Comparison of ENCODE assay signal across 21 mouse cellular contexts in the genomic region with DNA sequence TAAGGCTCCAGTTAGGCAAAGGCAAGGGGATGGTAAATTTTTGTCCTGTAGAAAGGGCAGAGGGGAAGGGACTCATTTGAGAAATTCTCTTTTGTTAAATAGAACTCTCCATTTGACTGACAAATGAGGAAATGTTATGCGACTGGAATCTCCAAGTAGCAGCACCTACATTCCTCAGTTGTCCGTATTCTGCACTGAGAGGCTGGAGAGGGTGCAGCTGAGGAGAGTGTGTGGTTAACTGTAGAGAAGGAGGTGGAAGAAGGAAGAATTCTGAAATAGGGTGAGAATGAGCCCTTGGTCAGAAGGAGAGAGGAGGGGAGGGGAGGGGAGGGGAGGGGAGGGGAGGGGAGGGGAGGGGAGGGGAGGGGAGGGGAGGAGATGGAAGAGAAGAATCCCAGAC.
"Had no signal": no experiment of that assay in that cellular context is flagged by ENCODE, and none has a peak within 500 bp of the region (broad histone marks: within the 10 kb centered on the region; RNA-seq: fewer than 3 reads in every experiment).

No protein-coding gene starts in this region.

- H3K4me2 ChIP-seq: liver, embryonic 13.5 days; liver, embryonic 15.5 days; lung, embryonic 14.5 days; midbrain, embryonic 12.5 days; neural tube, embryonic 13.5 days; neural tube, embryonic 15.5 days; stomach, embryonic 15.5 days had no signal

- H3K9me3 ChIP-seq: liver, embryonic 13.5 days; liver, embryonic 15.5 days; midbrain, embryonic 10.5 days; midbrain, embryonic 12.5 days; neural tube, embryonic 13.5 days; neural tube, embryonic 15.5 days; stomach, embryonic 15.5 days had no signal

- ATAC-seq: liver, postnatal 0 days; midbrain, embryonic 16.5 days had no signal

- H3K9ac ChIP-seq: liver, embryonic 13.5 days; liver, embryonic 15.5 days; liver, postnatal 0 days; lung, embryonic 14.5 days; midbrain, embryonic 12.5 days; neural tube, embryonic 13.5 days; neural tube, embryonic 15.5 days; stomach, embryonic 15.5 days had no signal

- DNase-seq: liver, embryonic 13.5 days; liver, postnatal 0 days; lung, embryonic 14.5 days; lung, postnatal 10 days; lung, postnatal 36 days; midbrain, embryonic 14.5 days; retina, postnatal 1 day; right cerebral cortex, adult 18-20 months; right cerebral cortex, postnatal 14 days; thymus, adult 2 months; thymus, postnatal 25 days; thymus, postnatal 4 days had no signal

- H3K4me1 ChIP-seq: midbrain, embryonic 10.5 days; midbrain, embryonic 12.5 days; neural tube, embryonic 13.5 days; neural tube, embryonic 15.5 days had no signal

- H3K36me3 ChIP-seq: liver, embryonic 13.5 days; liver, embryonic 15.5 days; midbrain, embryonic 10.5 days; midbrain, embryonic 12.5 days; neural tube, embryonic 13.5 days; neural tube, embryonic 15.5 days; stomach, embryonic 15.5 days had no signal

- H3K4me3 ChIP-seq: liver, embryonic 13.5 days; liver, embryonic 15.5 days; midbrain, embryonic 10.5 days; midbrain, embryonic 12.5 days; myocyte; neural tube, embryonic 13.5 days; neural tube, embryonic 15.5 days; stomach, embryonic 15.5 days had no signal

- H3K27me3 ChIP-seq: liver, embryonic 13.5 days; liver, embryonic 15.5 days; midbrain, embryonic 12.5 days; neural tube, embryonic 13.5 days; neural tube, embryonic 15.5 days; stomach, embryonic 15.5 days had no signal

- H3K27ac ChIP-seq: liver, embryonic 13.5 days; liver, embryonic 15.5 days; midbrain, embryonic 10.5 days; midbrain, embryonic 12.5 days; neural tube, embryonic 13.5 days; neural tube, embryonic 15.5 days; stomach, embryonic 15.5 days; stomach, postnatal 0 days had no signal
